Mouse (Mus musculus): ENCODE data around the gene Tenm2. TPM values are rescaled to one million over a fixed set of nuclear protein-coding genes. Genes with fewer than 3 reads are reported as not detected.

Gene Tenm2
- total RNA-seq, 2 experiments from 2014 or later: 71.1 to 107 TPM

GRCm38 (mm10) chr11:36059325-36059843 is 1176.4 kb downstream of the Tenm2 start:
- intact Hi-C loops (cut with DNase I): no loop called here
- no peak for DNase-seq (ENCODE audit: low spot score in 2 of 2)

- DNase-seq (ENCODE audit: low spot score in 2 of 2): no peak
- intact Hi-C loops (cut with DNase I): no loop called here
Measured at GRCm38 (mm10) chr11:36056525-36056924, 1179.2 kb downstream of the Tenm2 start.

- DNase-seq (ENCODE audit: low spot score in 2 of 2): no peak
- intact Hi-C loops (cut with DNase I): no loop called here
Measured at GRCm38 (mm10) chr11:36054323-36054722, 1181.4 kb downstream of the Tenm2 start.

GRCm38 (mm10) chr11:36053457-36053856 is 1182.3 kb downstream of the Tenm2 start:
- no peak for DNase-seq (ENCODE audit: low spot score in 2 of 2)
- intact Hi-C loops (cut with DNase I): no loop called here

- intact Hi-C loops (cut with DNase I): no loop called here
- no peak for DNase-seq (ENCODE audit: low spot score in 2 of 2)
Measured at GRCm38 (mm10) chr11:36052598-36052997, 1183.2 kb downstream of the Tenm2 start.

- no peak for DNase-seq (ENCODE audit: low spot score in 2 of 2)
- intact Hi-C loops (cut with DNase I): no loop called here
Measured at GRCm38 (mm10) chr11:36052091-36052490, 1183.7 kb downstream of the Tenm2 start.

GRCm38 (mm10) chr11:36049547-36049946 is 1186.2 kb downstream of the Tenm2 start:
- intact Hi-C loops (cut with DNase I): loop anchor here (5.0 kb wide), 2 partner anchors 173 to 478 kb away; no protein-coding TSS in a partner anchor
- no peak for DNase-seq (ENCODE audit: low spot score in 2 of 2)

GRCm38 (mm10) chr11:36045681-36046276 is 1190.0 kb downstream of the Tenm2 start:
- intact Hi-C loops (cut with DNase I): loop anchor here (5.0 kb wide), 2 partner anchors 177 to 482 kb away; no protein-coding TSS in a partner anchor
- DNase-seq (ENCODE audit: low spot score in 2 of 2): peak; percentile 84 to 85

GRCm38 (mm10) chr11:36041411-36041810 is 1194.4 kb downstream of the Tenm2 start:
- intact Hi-C loops (cut with DNase I): no loop called here
- DNase-seq (ENCODE audit: low spot score in 2 of 2): no peak

- no peak for DNase-seq (ENCODE audit: low spot score in 2 of 2)
- intact Hi-C loops (cut with DNase I): no loop called here
Measured at GRCm38 (mm10) chr11:36040508-36041233, 1195.1 kb downstream of the Tenm2 start.

GRCm38 (mm10) chr11:36039825-36040224 is 1195.9 kb downstream of the Tenm2 start:
- DNase-seq (ENCODE audit: low spot score in 2 of 2): no peak
- intact Hi-C loops (cut with DNase I): no loop called here

- intact Hi-C loops (cut with DNase I): no loop called here
- no peak for DNase-seq (ENCODE audit: low spot score in 2 of 2)
Measured at GRCm38 (mm10) chr11:36038386-36038785, 1197.4 kb downstream of the Tenm2 start.

- intact Hi-C loops (cut with DNase I): no loop called here
- DNase-seq (ENCODE audit: low spot score in 2 of 2): no peak
Measured at GRCm38 (mm10) chr11:36037311-36037710, 1198.5 kb downstream of the Tenm2 start.

- DNase-seq (ENCODE audit: low spot score in 2 of 2): peak; percentile 60 to 67
- intact Hi-C loops (cut with DNase I): no loop called here
Measured at GRCm38 (mm10) chr11:36036061-36036695, 1199.6 kb downstream of the Tenm2 start.

- no peak for DNase-seq (ENCODE audit: low spot score in 2 of 2)
- intact Hi-C loops (cut with DNase I): no loop called here
Measured at GRCm38 (mm10) chr11:36031751-36032150, 1204.0 kb downstream of the Tenm2 start.

GRCm38 (mm10) chr11:36020009-36020408 is 1215.8 kb downstream of the Tenm2 start:
- intact Hi-C loops (cut with DNase I): no loop called here
- no peak for DNase-seq (ENCODE audit: low spot score in 2 of 2)

GRCm38 (mm10) chr11:36013179-36013578 is 1222.6 kb downstream of the Tenm2 start:
- DNase-seq (ENCODE audit: low spot score in 2 of 2): no peak
- intact Hi-C loops (cut with DNase I): no loop called here

GRCm38 (mm10) chr11:36009281-36010208 is 1226.2 kb downstream of the Tenm2 start:
- DNase-seq (ENCODE audit: low spot score in 2 of 2): no peak
- intact Hi-C loops (cut with DNase I): no loop called here

GRCm38 (mm10) chr11:36002900-36003299 is 1232.9 kb downstream of the Tenm2 start:
- no peak for DNase-seq (ENCODE audit: low spot score in 2 of 2)
- intact Hi-C loops (cut with DNase I): loop anchor here (5.0 kb wide), 1 partner anchor 171 kb away; the partner anchor contains the start of gene Rars
